Mouse (Mus musculus) CH12.LX (cell line): Measurements from ENCODE around the gene Slc9a1.

Experiments used
- CHD1 ChIP-seq: IDR thresholded peaks from 2 replicates; pipeline ENCODE4 v1.6.1; 2012; ENCODE audit warnings: low read depth, low read length, improper control_type of control experiment, inconsistent platforms
- CHD2 ChIP-seq: IDR thresholded peaks from 2 replicates; pipeline ENCODE4 v1.6.1; 2011; ENCODE audit warnings: low read length, improper control_type of control experiment
- CTCF ChIP-seq, 2 experiments: IDR thresholded peaks in 1 of 2; conservative IDR thresholded peaks in 1 of 2; 2 replicates each; pipeline ENCODE4 v1.5.1; 2011 to 2012; ENCODE audit warnings: low read depth in 2 of 2, low read length in 2 of 2, improper control_type of control experiment in 1 of 2, inconsistent platforms in 1 of 2, mild to moderate bottlenecking in 1 of 2, moderate library complexity in 1 of 2
- EP300 ChIP-seq: IDR thresholded peaks from 2 replicates; pipeline ENCODE4 v1.6.1; 2011; ENCODE audit warnings: low read length, improper control_type of control experiment
- ETS1 ChIP-seq: conservative IDR thresholded peaks from 2 replicates; pipeline ENCODE4 v1.6.1; 2012; ENCODE audit warnings: low read depth, mild to moderate bottlenecking, inconsistent platforms, low read length, improper control_type of control experiment, moderate library complexity
- KAT2A ChIP-seq: IDR thresholded peaks from 2 replicates; pipeline ENCODE4 v1.6.1; 2012; ENCODE audit warnings: low read length, improper control_type of control experiment, inconsistent platforms; ENCODE audit not compliant: insufficient replicate concordance
- MAZ ChIP-seq: IDR thresholded peaks from 2 replicates; pipeline ENCODE4 v1.6.1; 2012; ENCODE audit warnings: low read depth, mild to moderate bottlenecking, inconsistent platforms, low read length, improper control_type of control experiment, moderate library complexity
- POLR2A ChIP-seq: IDR thresholded peaks from 2 replicates; pipeline ENCODE4 v1.6.1; 2011; ENCODE audit warnings: low read depth, mild to moderate bottlenecking, improper control_type of control experiment, low read length
- RAD21 ChIP-seq: IDR thresholded peaks from 2 replicates; pipeline ENCODE4 v1.6.1; 2011; ENCODE audit warnings: low read depth, mild to moderate bottlenecking, low read length, improper control_type of control experiment, moderate library complexity
- SMC3 ChIP-seq: IDR thresholded peaks from 2 replicates; pipeline ENCODE4 v1.6.1; 2011; ENCODE audit warnings: low read depth, low read length, improper control_type of control experiment
- UBTF ChIP-seq: IDR thresholded peaks from 2 replicates; pipeline ENCODE4 v1.6.1; 2012; ENCODE audit warnings: low read depth, mild to moderate bottlenecking, inconsistent platforms, low read length, improper control_type of control experiment, moderate library complexity
- USF1 ChIP-seq: IDR thresholded peaks from 2 replicates; pipeline ENCODE4 v1.6.1; 2014; ENCODE audit warnings: low read depth, mild to moderate bottlenecking, inconsistent platforms, low read length, improper control_type of control experiment
- ZC3H11A ChIP-seq: IDR thresholded peaks from 2 replicates; pipeline ENCODE4 v1.6.1; 2012; ENCODE audit warnings: low read depth, mild to moderate bottlenecking, inconsistent platforms, low read length, improper control_type of control experiment

DNA sequence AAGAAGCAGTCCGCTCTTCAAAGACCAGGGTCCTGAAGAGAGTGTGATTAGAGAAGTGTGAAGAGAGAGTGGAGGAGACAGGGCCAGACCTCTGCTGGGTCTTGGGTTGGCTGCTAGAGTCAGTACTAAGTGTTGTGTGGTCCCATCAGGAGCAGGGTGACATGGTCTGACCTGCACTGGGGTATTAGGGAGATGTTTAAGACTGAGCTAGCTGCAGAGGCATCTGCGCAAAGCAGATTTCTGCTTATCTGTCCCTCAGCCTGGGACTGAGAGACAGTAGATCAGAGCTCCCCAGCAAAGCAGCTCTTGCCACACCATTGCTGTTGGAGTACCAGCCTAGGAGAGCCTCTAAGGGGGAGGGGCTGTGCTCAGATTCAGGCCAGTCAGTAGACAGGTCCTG lies 20.5 kb downstream of the Slc9a1 start:
- TF ChIP-seq CTCF (conservative IDR thresholded peaks at IDR 0.05 in 1 of 2, IDR thresholded peaks at IDR 0.05 in 1 of 2; ENCODE audit: low read depth in 2 of 2, low read length in 2 of 2) = no peak
- no peak for TF ChIP-seq CHD2
- no peak for TF ChIP-seq SMC3
- TF ChIP-seq ZC3H11A = no peak
- TF ChIP-seq MAZ = no peak
- no peak for TF ChIP-seq ETS1
- TF ChIP-seq POLR2A = no peak
- no peak for TF ChIP-seq UBTF
- TF ChIP-seq USF1 = no peak
- no peak for TF ChIP-seq CHD1
- TF ChIP-seq KAT2A = no peak
- TF ChIP-seq EP300 = no peak
- no peak for TF ChIP-seq RAD21
